Mouse (Mus musculus) cerebellum, adult 2 months (tissue): ENCODE results near the gene Dcun1d2.
"Not testable (repeated sequence)": the region's sequence is repeated elsewhere in the genome, so short reads cannot be mapped to it uniquely, and the experiment has no call there.

Experiments used
- CTCF ChIP-seq: fragments of 200-500 bp; IDR thresholded peaks from 2 replicates; pipeline ENCODE4 v1.5.1; 2011; ENCODE audit warnings: low read depth, mild to moderate bottlenecking, control low read depth, low read length, moderate library complexity, borderline replicate concordance; ENCODE audit not compliant: insufficient read depth
- POLR2A ChIP-seq: fragments of 200-500 bp; IDR thresholded peaks from 2 replicates; pipeline ENCODE4 v1.6.1; 2011; ENCODE audit warnings: low read length, control low read depth, borderline replicate concordance; ENCODE audit not compliant: insufficient read depth

DNA sequence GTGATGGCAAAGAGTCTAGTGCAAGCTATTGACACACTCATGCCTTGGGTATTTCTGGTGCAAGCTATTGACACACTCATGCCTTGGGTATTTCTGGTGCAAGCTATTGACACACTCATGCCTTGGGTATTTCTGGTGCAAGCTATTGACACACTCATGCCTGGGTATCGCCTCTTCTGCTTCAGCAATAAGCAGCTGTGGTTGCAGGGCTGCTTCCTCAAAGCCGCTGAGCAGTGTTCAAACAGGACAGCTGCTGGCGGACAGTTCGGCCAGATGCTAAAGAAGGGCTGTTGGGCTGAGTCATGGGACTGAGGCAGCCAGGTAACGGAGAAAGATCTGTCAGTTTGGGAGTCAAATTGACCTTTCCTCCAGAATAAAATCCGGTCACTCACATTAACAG lies 49.3 kb upstream of the Dcun1d2 start:
- TF ChIP-seq CTCF, POLR2A: not testable (repeated sequence)
